In the genomic region with DNA sequence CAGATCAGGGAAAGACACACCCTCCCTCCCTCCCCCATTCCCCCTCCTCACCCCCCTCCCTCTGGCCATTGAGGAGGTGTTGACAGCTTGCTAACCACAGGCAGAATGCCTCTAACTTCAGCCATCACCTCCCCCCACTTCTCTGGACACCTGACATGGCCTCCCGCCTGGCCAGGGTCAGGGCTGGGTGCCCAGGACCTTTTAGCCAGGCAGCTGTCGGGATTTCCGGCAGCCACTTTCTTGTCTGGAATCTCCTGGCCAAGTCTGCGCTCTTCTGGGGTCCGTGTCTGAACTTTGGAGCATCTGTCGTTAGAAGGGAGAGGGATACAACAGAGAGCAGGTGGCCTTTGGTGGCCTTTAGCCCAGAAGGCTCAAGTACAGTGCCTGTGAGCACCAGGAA, we compare ENCODE assay signal across 9 mouse cellular contexts. TPM values are rescaled to one million over a fixed set of nuclear protein-coding genes. Genes with fewer than 3 reads are reported as not detected.
A peak's percentile ranks its signal among the peaks of the same experiment; 100 is the strongest.
DNase-seq lines count a peak whose midpoint lies in the region; ATAC-seq and TF ChIP-seq lines count a peak whose summit lies in the region.
"Had no signal": no experiment of that assay in that cellular context is flagged by ENCODE, and none has a peak within 500 bp of the region (broad histone marks: within the 10 kb centered on the region; RNA-seq: fewer than 3 reads in every experiment).

No protein-coding gene starts in this region.

- WGBS in forebrain, embryonic 10.5 days, result 45% methylated on average over 6 of the region's 6 CpGs
- WGBS in forebrain, embryonic 15.5 days, result 47% methylated on average over 6 of the region's 6 CpGs
- 6% methylated on average over 6 of the region's 6 CpGs for WGBS in lung, embryonic 14.5 days
- 38% methylated on average over 6 of the region's 6 CpGs for WGBS in forebrain, embryonic 12.5 days
- WGBS in intestine, postnatal 0 days, result 30% methylated on average over 6 of the region's 6 CpGs

- intact Hi-C loops in heart, postnatal 14 days (cut with DNase I), result no loop called here

- H3K4me1 ChIP-seq in forebrain, embryonic 10.5 days, result peaks cover 46% of the 10 kb centered on the region
- H3K4me1 ChIP-seq in forebrain, embryonic 15.5 days, result peaks cover 5% of the 10 kb centered on the region; the same call in 1 of the 2 replicates
- peaks cover 15% of the 10 kb centered on the region for H3K4me1 ChIP-seq in lung, embryonic 14.5 days (ENCODE audit: insufficient read depth)
- H3K4me1 ChIP-seq in forebrain, embryonic 12.5 days, result peaks cover 6% of the 10 kb centered on the region; the same call in 1 of the 2 replicates
- H3K4me1 ChIP-seq in intestine, postnatal 0 days (replicated peaks; ENCODE audit: control insufficient read depth, insufficient read depth, low read length), result no peaks in the 10 kb centered on the region

- no peak overlapping the region for H3K9ac ChIP-seq in forebrain, embryonic 15.5 days (replicated peaks)
- H3K9ac ChIP-seq in lung, embryonic 14.5 days, result no peak overlapping the region
- no peak overlapping the region for H3K9ac ChIP-seq in forebrain, embryonic 12.5 days
- H3K9ac ChIP-seq in intestine, postnatal 0 days (ENCODE audit: low read depth, low read length), result no peak overlapping the region

- H3K36me3 ChIP-seq in forebrain, embryonic 10.5 days (replicated peaks), result no peaks in the 10 kb centered on the region
- H3K36me3 ChIP-seq in forebrain, embryonic 15.5 days, result no peaks in the 10 kb centered on the region
- no peaks in the 10 kb centered on the region for H3K36me3 ChIP-seq in lung, embryonic 14.5 days (ENCODE audit: insufficient read depth)
- H3K36me3 ChIP-seq in forebrain, embryonic 12.5 days (replicated peaks), result no peaks in the 10 kb centered on the region
- H3K36me3 ChIP-seq in intestine, postnatal 0 days (ENCODE audit: control insufficient read depth, insufficient read depth), result no peaks in the 10 kb centered on the region

- H3K27ac ChIP-seq in forebrain, embryonic 10.5 days, result peak overlapping the region; percentile 26
- no peak overlapping the region for H3K27ac ChIP-seq in forebrain, embryonic 15.5 days (replicated peaks)
- H3K27ac ChIP-seq in lung, embryonic 14.5 days (ENCODE audit: low read depth), result peak overlapping the region; percentile 5; the same call in 1 of the 2 replicates
- H3K27ac ChIP-seq in forebrain, embryonic 12.5 days, result no peak overlapping the region
- H3K27ac ChIP-seq in intestine, postnatal 0 days (ENCODE audit: low read depth, low read length), result no peak overlapping the region

- no peak overlapping the region for H3K4me3 ChIP-seq in forebrain, embryonic 10.5 days
- H3K4me3 ChIP-seq in forebrain, embryonic 15.5 days, result no peak overlapping the region
- H3K4me3 ChIP-seq in lung, embryonic 14.5 days (ENCODE audit: low read depth, low read length), result no peak overlapping the region
- H3K4me3 ChIP-seq in forebrain, embryonic 12.5 days (replicated peaks), result no peak overlapping the region
- H3K4me3 ChIP-seq in intestine, postnatal 0 days (ENCODE audit: low read depth, low read length), result no peak overlapping the region
- H3K4me3 ChIP-seq: erythroblast, embryonic 14.5 days had no signal

- H3K4me2 ChIP-seq in forebrain, embryonic 15.5 days (replicated peaks), result no peak overlapping the region
- no peak overlapping the region for H3K4me2 ChIP-seq in lung, embryonic 14.5 days
- no peak overlapping the region for H3K4me2 ChIP-seq in forebrain, embryonic 12.5 days
- H3K4me2 ChIP-seq in intestine, postnatal 0 days (replicated peaks; ENCODE audit: low read depth), result no peak overlapping the region

- TF ChIP-seq CTCF in lung, embryonic 14.5 days (IDR thresholded peaks at IDR 0.05; ENCODE audit: low read depth), result no peak
- TF ChIP-seq CTCF in intestine, postnatal 0 days (IDR thresholded peaks at IDR 0.05; ENCODE audit: low read depth), result no peak

- H3K9me3 ChIP-seq in forebrain, embryonic 10.5 days, result peaks cover 6% of the 10 kb centered on the region; the same call in 1 of the 2 replicates
- H3K9me3 ChIP-seq in forebrain, embryonic 15.5 days, result no peaks in the 10 kb centered on the region
- no peaks in the 10 kb centered on the region for H3K9me3 ChIP-seq in lung, embryonic 14.5 days (ENCODE audit: low read depth, low read length)
- no peaks in the 10 kb centered on the region for H3K9me3 ChIP-seq in forebrain, embryonic 12.5 days
- H3K9me3 ChIP-seq in intestine, postnatal 0 days (ENCODE audit: control insufficient read depth), result no peaks in the 10 kb centered on the region

- no peak for ATAC-seq in forebrain, embryonic 15.5 days (replicated peaks)
- ATAC-seq in lung, embryonic 14.5 days (ENCODE audit: insufficient read depth), result peak; percentile 74
- ATAC-seq in forebrain, embryonic 12.5 days (ENCODE audit: low FRiP score), result no peak
- ATAC-seq in intestine, postnatal 0 days, result no peak

- no peaks in the 10 kb centered on the region; the same call in 1 of the 2 replicates for H3K27me3 ChIP-seq in forebrain, embryonic 10.5 days (ENCODE audit: poor library complexity, severe bottlenecking)
- H3K27me3 ChIP-seq in forebrain, embryonic 15.5 days, result no peaks in the 10 kb centered on the region
- no peaks in the 10 kb centered on the region for H3K27me3 ChIP-seq in lung, embryonic 14.5 days (ENCODE audit: insufficient read depth, low read length)
- no peaks in the 10 kb centered on the region for H3K27me3 ChIP-seq in forebrain, embryonic 12.5 days
- H3K27me3 ChIP-seq in intestine, postnatal 0 days (replicated peaks; ENCODE audit: control insufficient read depth, insufficient read depth, low read length), result no peaks in the 10 kb centered on the region

- DNase-seq in forebrain, embryonic 10.5 days (ENCODE audit: extremely low spot score, low spot score), result no peak
- peak; percentile 59 for DNase-seq in fibroblast of lung, adult 2 months (ENCODE audit: low read depth)
- peak; percentile 74 to 82 for DNase-seq in heart, postnatal 14 days
- DNase-seq in lung, embryonic 14.5 days, result peak; percentile 75
- no peak for DNase-seq in layer of hippocampus, adult 8-10 months (ENCODE audit: low spot score in 2 of 2)

RNA-seq across cellular contexts. Expression of gene Rpl29, which starts 24.0 kb away (rescaled TPM):
- 1,043 and 1,081 TPM in 2 replicates for polyA plus RNA-seq in forebrain, embryonic 10.5 days (2016; fragmentation: Nextera tagmentation; extraction: Ambion mirVana)
- polyA plus RNA-seq in forebrain, embryonic 15.5 days (2015; fragmentation: Nextera tagmentation; extraction: Ambion mirVana), result 615 and 643 TPM in 2 replicates
- total RNA-seq in heart, postnatal 14 days (2021), result 100 to 1,000 TPM; 307 to 348 TPM
- polyA plus RNA-seq in lung, embryonic 14.5 days (2014; fragmentation: Nextera tagmentation; extraction: Ambion mirVana), result 1,268 and 1,276 TPM in 2 replicates
- 100 to 1,000 TPM; 250 to 295 (median 266) TPM for total RNA-seq in layer of hippocampus, adult 8-10 months (2022)
- polyA plus RNA-seq in forebrain, embryonic 12.5 days (2016; fragmentation: Nextera tagmentation; extraction: Ambion mirVana), result 757 and 770 TPM in 2 replicates
- polyA plus RNA-seq in intestine, postnatal 0 days (2015; fragmentation: Nextera tagmentation; extraction: Ambion mirVana), result 539 and 575 TPM in 2 replicates

RNA-seq across cellular contexts. Expression of gene Acy1, which starts 32.8 kb away (rescaled TPM):
- polyA plus RNA-seq in forebrain, embryonic 10.5 days (2016; fragmentation: Nextera tagmentation; extraction: Ambion mirVana), result 45.6 and 51.3 TPM in 2 replicates
- 33.1 and 36.4 TPM in 2 replicates for polyA plus RNA-seq in forebrain, embryonic 15.5 days (2015; fragmentation: Nextera tagmentation; extraction: Ambion mirVana)
- 10 to 100 TPM; 16.2 to 18.9 TPM for total RNA-seq in heart, postnatal 14 days (2021)
- 33.2 and 34.9 TPM in 2 replicates for polyA plus RNA-seq in lung, embryonic 14.5 days (2014; fragmentation: Nextera tagmentation; extraction: Ambion mirVana)
- total RNA-seq in layer of hippocampus, adult 8-10 months (2022), result 10 to 100 TPM; 14.0 to 21.3 (median 15.0) TPM
- polyA plus RNA-seq in forebrain, embryonic 12.5 days (2016; fragmentation: Nextera tagmentation; extraction: Ambion mirVana), result 38.0 and 42.6 TPM in 2 replicates
- 42.2 and 43.2 TPM in 2 replicates for polyA plus RNA-seq in intestine, postnatal 0 days (2015; fragmentation: Nextera tagmentation; extraction: Ambion mirVana)

RNA-seq across cellular contexts. Expression of gene Dusp7, which starts 36.8 kb away (rescaled TPM):
- 17.6 and 18.9 TPM in 2 replicates for polyA plus RNA-seq in forebrain, embryonic 10.5 days (2016; fragmentation: Nextera tagmentation; extraction: Ambion mirVana)
- polyA plus RNA-seq in forebrain, embryonic 15.5 days (2015; fragmentation: Nextera tagmentation; extraction: Ambion mirVana), result 9.2 and 10.4 TPM in 2 replicates
- total RNA-seq in heart, postnatal 14 days (2021), result 10 to 100 TPM; 53.2 to 53.9 TPM
- polyA plus RNA-seq in lung, embryonic 14.5 days (2014; fragmentation: Nextera tagmentation; extraction: Ambion mirVana), result 23.9 and 27.3 TPM in 2 replicates
- 10 to 100 TPM; 78.0 to 84.8 (median 80.5) TPM for total RNA-seq in layer of hippocampus, adult 8-10 months (2022)
- 12.1 and 16.3 TPM in 2 replicates for polyA plus RNA-seq in forebrain, embryonic 12.5 days (2016; fragmentation: Nextera tagmentation; extraction: Ambion mirVana)
- 4.6 TPM in 2 replicates for polyA plus RNA-seq in intestine, postnatal 0 days (2015; fragmentation: Nextera tagmentation; extraction: Ambion mirVana)

RNA-seq across cellular contexts. Expression of gene Abhd14b, which starts 42.0 kb away (rescaled TPM):
- polyA plus RNA-seq in forebrain, embryonic 10.5 days (2016; fragmentation: Nextera tagmentation; extraction: Ambion mirVana), result 4.4 and 6.0 TPM in 2 replicates
- 5.6 and 6.9 TPM in 2 replicates for polyA plus RNA-seq in forebrain, embryonic 15.5 days (2015; fragmentation: Nextera tagmentation; extraction: Ambion mirVana)
- 1 to 10 TPM; 6.8 to 8.9 TPM for total RNA-seq in heart, postnatal 14 days (2021)
- polyA plus RNA-seq in lung, embryonic 14.5 days (2014; fragmentation: Nextera tagmentation; extraction: Ambion mirVana), result 10.0 and 11.0 TPM in 2 replicates
- total RNA-seq in layer of hippocampus, adult 8-10 months (2022), result 10 to 100 TPM; 14.7 to 17.7 (median 17.0) TPM
- 4.4 TPM in 2 replicates for polyA plus RNA-seq in forebrain, embryonic 12.5 days (2016; fragmentation: Nextera tagmentation; extraction: Ambion mirVana)
- polyA plus RNA-seq in intestine, postnatal 0 days (2015; fragmentation: Nextera tagmentation; extraction: Ambion mirVana), result 35.9 and 38.1 TPM in 2 replicates
- polyA plus RNA-seq: erythroblast, embryonic 14.5 days had no signal

RNA-seq across cellular contexts. Expression of gene Abhd14a, which starts 42.2 kb away (rescaled TPM):
- polyA plus RNA-seq in forebrain, embryonic 10.5 days (2016; fragmentation: Nextera tagmentation; extraction: Ambion mirVana), result 40.7 and 42.8 TPM in 2 replicates
- polyA plus RNA-seq in forebrain, embryonic 15.5 days (2015; fragmentation: Nextera tagmentation; extraction: Ambion mirVana), result 64.8 and 68.5 TPM in 2 replicates
- 10 to 100 TPM; 21.9 to 22.0 TPM for total RNA-seq in heart, postnatal 14 days (2021)
- 46.0 and 48.4 TPM in 2 replicates for polyA plus RNA-seq in lung, embryonic 14.5 days (2014; fragmentation: Nextera tagmentation; extraction: Ambion mirVana)
- 10 to 100 TPM; 35.6 to 44.4 (median 40.2) TPM for total RNA-seq in layer of hippocampus, adult 8-10 months (2022)
- polyA plus RNA-seq in forebrain, embryonic 12.5 days (2016; fragmentation: Nextera tagmentation; extraction: Ambion mirVana), result 37.7 and 39.0 TPM in 2 replicates
- 20.8 and 21.0 TPM in 2 replicates for polyA plus RNA-seq in intestine, postnatal 0 days (2015; fragmentation: Nextera tagmentation; extraction: Ambion mirVana)

Comparison
In these comparisons a context has a peak if more than half of its experiments do, and no peak if none do; other contexts are left out.
1. H3K27ac ChIP-seq: peak in forebrain, embryonic 10.5 days (single experiment) and lung, embryonic 14.5 days (single experiment); none in forebrain, embryonic 15.5 days (single experiment), forebrain, embryonic 12.5 days (single experiment) and intestine, postnatal 0 days (single experiment).
2. DNase-seq: peak in fibroblast of lung, adult 2 months (single experiment), heart, postnatal 14 days (2 of 2) and lung, embryonic 14.5 days (single experiment); none in forebrain, embryonic 10.5 days (single experiment) and layer of hippocampus, adult 8-10 months (0 of 2).